Mouse (Mus musculus): ENCODE measurements around the gene Heatr3.

Heatr3 gene

DNA sequence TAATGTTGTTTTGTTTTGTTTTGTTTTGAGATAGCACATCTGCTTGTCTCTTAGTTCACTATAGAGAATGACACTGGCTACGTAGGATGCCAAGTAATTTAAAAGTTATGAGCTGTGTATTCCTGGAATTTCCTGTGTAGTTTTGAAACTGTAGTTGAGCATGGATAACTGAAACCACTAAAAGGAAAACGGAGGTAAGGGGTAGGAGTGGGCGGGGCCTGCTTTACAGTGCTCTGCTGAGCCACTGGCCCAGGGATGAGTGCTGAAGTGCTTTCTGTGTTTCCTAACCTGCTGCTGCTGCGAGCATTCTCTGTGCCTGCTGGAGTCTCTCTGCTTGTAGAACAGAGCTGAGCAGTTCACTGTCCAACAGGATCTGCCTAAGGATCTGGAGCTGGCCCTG is 83.7 kb downstream of the Heatr3 start:
- POLR2A ChIA-PET, result interaction anchor here in 2 of 4 experiments (0.6 to 3.5 kb wide), 4 partner anchors 8 to 405 kb away, joined by 3 to 10 read pairs (median 4); no protein-coding TSS in a partner anchor
- CTCF ChIA-PET, result no interaction called here

Measured in embryonic stem cell, embryonic (primary cell).